Mouse (Mus musculus): ENCODE data around the gene Tmem230. TPM values are rescaled to one million over a fixed set of nuclear protein-coding genes. Genes with fewer than 3 reads are reported as not detected.

Gene Tmem230
- total and polyA plus RNA-seq, 2 experiments from 2014 or later, result 37.1 to 46.1 TPM

- H3K27ac ChIP-seq (ENCODE audit: low read depth), result no peak overlapping the region
- H3K27me3 ChIP-seq (ENCODE audit: control insufficient read depth, insufficient read depth, low read length), result no peaks in the 10 kb centered on the region
- ATAC-seq (ENCODE audit: insufficient read depth, low read depth) (no peak), DNase-seq (ENCODE audit: low spot score) (no peak)
- no peak overlapping the region for H3K4me2 ChIP-seq (ENCODE audit: low read depth, low read length)
- WGBS, result 68% methylated on average over 3 of the region's 3 CpGs
- no peaks in the 10 kb centered on the region for H3K9me3 ChIP-seq (replicated peaks; ENCODE audit: control insufficient read depth, low read length)
- no peaks in the 10 kb centered on the region for H3K36me3 ChIP-seq (replicated peaks; ENCODE audit: control insufficient read depth, insufficient read depth, low read length)
- H3K4me1 ChIP-seq (ENCODE audit: control insufficient read depth, insufficient read depth), result no peaks in the 10 kb centered on the region
- TF ChIP-seq EP300 (IDR thresholded peaks at IDR 0.05; ENCODE audit: low read depth), result no peak
- TF ChIP-seq CTCF (IDR thresholded peaks at IDR 0.05; ENCODE audit: low read depth), result no peak
- no peak overlapping the region for H3K9ac ChIP-seq (replicated peaks; ENCODE audit: low read depth, low read length)
- H3K4me3 ChIP-seq (ENCODE audit: low read depth, low read length), result no peak overlapping the region
These were observed 44.4 kb downstream of the Tmem230 start for GRCm38 (mm10) chr2:132203186-132203585.

DNA sequence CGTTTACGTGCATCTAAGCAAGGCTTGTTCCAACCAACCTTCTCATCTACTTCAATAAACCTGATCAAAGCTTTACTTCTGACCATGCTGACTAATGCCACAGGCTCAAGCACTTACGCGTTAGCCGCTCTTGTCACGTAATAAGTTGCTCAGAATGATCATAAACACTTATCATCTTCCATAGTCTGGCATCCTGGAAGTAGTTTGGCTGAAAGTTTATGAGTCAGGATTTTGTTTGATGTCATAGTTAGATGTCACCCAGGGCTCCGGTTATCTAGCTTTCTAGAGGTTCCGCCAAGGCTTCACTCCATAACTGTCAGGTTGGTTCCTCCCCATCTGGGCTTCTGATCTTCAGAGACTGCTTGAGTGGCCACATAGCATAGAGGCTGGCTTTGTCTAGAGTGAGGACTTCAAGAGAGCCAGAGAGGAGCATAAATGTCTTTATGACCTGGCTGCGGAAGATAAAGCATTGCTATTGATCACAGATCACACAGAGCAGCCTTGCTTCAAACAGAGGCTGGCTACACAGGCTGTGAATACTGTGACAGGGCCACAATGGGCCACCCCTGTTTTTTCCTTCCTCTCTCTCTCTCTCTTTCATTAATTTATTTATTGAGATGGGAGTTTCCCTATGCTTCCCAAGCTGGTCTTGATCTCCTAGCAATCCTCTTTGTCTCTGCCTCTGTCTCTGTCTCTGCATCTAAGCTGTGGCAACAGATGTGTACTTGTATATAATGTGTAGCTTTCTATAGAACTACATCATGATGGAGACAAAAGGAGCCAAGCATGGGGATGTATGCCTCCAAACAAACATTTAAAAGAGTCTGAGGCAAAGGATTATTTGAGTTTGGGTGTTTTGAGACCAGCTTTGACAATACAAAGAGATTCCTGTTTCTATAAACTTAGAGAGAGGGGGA lies 49.3 kb downstream of the Tmem230 start:
- H3K9me3 ChIP-seq (replicated peaks; ENCODE audit: control insufficient read depth, low read length), result no peaks in the 10 kb centered on the region
- H3K9ac ChIP-seq (replicated peaks; ENCODE audit: low read depth, low read length), result no peak overlapping the region
- TF ChIP-seq EP300 (IDR thresholded peaks at IDR 0.05; ENCODE audit: low read depth) (no peak), CTCF (IDR thresholded peaks at IDR 0.05; ENCODE audit: low read depth) (no peak)
- no peak overlapping the region for H3K4me2 ChIP-seq (ENCODE audit: low read depth, low read length)
- no peaks in the 10 kb centered on the region for H3K36me3 ChIP-seq (replicated peaks; ENCODE audit: control insufficient read depth, insufficient read depth, low read length)
- 85% methylated on average over 9 of the region's 9 CpGs for WGBS
- no peaks in the 10 kb centered on the region for H3K4me1 ChIP-seq (ENCODE audit: control insufficient read depth, insufficient read depth)
- no peak overlapping the region for H3K4me3 ChIP-seq (ENCODE audit: low read depth, low read length)
- H3K27ac ChIP-seq (ENCODE audit: low read depth), result no peak overlapping the region
- no peaks in the 10 kb centered on the region for H3K27me3 ChIP-seq (ENCODE audit: control insufficient read depth, insufficient read depth, low read length)
- ATAC-seq (ENCODE audit: insufficient read depth, low read depth) (no peak), DNase-seq (ENCODE audit: low spot score) (no peak)

- H3K9me3 ChIP-seq (replicated peaks; ENCODE audit: control insufficient read depth, low read length), result no peaks in the 10 kb centered on the region
- ATAC-seq (ENCODE audit: insufficient read depth, low read depth) (no peak), DNase-seq (ENCODE audit: low spot score) (no peak)
- H3K4me1 ChIP-seq (ENCODE audit: control insufficient read depth, insufficient read depth), result no peaks in the 10 kb centered on the region
- H3K27ac ChIP-seq (ENCODE audit: low read depth), result no peak overlapping the region
- H3K4me2 ChIP-seq (ENCODE audit: low read depth, low read length), result no peak overlapping the region
- TF ChIP-seq CTCF (IDR thresholded peaks at IDR 0.05; ENCODE audit: low read depth) (no peak), EP300 (IDR thresholded peaks at IDR 0.05; ENCODE audit: low read depth) (no peak)
- H3K9ac ChIP-seq (replicated peaks; ENCODE audit: low read depth, low read length), result no peak overlapping the region
- 78% methylated on average over 2 of the region's 2 CpGs for WGBS
- no peaks in the 10 kb centered on the region for H3K27me3 ChIP-seq (ENCODE audit: control insufficient read depth, insufficient read depth, low read length)
- H3K4me3 ChIP-seq (ENCODE audit: low read depth, low read length), result no peak overlapping the region
- no peaks in the 10 kb centered on the region for H3K36me3 ChIP-seq (replicated peaks; ENCODE audit: control insufficient read depth, insufficient read depth, low read length)
These were observed 52.0 kb downstream of the Tmem230 start for GRCm38 (mm10) chr2:132195602-132196001.

DNA sequence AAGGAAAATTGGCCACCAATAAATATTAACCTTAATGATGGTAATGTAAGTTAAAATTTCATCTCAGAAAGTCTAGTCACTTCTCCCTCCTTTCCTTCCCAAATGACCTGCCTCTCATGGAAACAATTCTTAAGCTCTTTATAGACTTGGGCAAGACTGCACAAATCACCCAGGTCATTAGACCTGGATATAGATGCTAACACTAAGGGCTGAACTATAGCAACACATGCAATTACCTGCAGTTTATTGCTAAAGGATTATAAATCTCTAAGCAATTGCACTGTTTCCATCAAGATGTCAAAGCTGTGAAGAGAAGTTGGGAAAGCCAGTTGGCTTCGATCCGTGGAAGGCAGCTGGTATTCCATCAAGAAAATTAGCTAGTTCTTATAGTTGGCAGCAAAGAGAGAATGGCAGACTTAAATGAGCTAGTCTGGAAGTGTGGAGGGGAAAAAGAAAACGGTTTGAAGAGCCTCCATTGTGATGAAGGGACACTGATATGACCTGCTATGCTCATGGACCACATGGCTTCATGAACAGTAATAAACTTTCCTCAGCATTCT lies 56.9 kb downstream of the Tmem230 start:
- Histone ChIP-seq H3K4me2 (ENCODE audit: low read depth, low read length) (no peak overlapping the region), H3K4me1 (ENCODE audit: control insufficient read depth, insufficient read depth) (no peaks in the 10 kb centered on the region), H3K9ac (replicated peaks; ENCODE audit: low read depth, low read length) (no peak overlapping the region), H3K27ac (ENCODE audit: low read depth) (no peak overlapping the region), H3K36me3 (replicated peaks; ENCODE audit: control insufficient read depth, insufficient read depth, low read length) (no peaks in the 10 kb centered on the region), H3K9me3 (replicated peaks; ENCODE audit: control insufficient read depth, low read length) (no peaks in the 10 kb centered on the region), H3K27me3 (ENCODE audit: control insufficient read depth, insufficient read depth, low read length) (no peaks in the 10 kb centered on the region), H3K4me3 (ENCODE audit: low read depth, low read length) (no peak overlapping the region)
- ATAC-seq (ENCODE audit: insufficient read depth, low read depth) (no peak), DNase-seq (ENCODE audit: low spot score) (no peak)
- 75% methylated on average over 3 of the region's 3 CpGs for WGBS
- no peak for TF ChIP-seq EP300 (IDR thresholded peaks at IDR 0.05; ENCODE audit: low read depth)
- no peak for TF ChIP-seq CTCF (IDR thresholded peaks at IDR 0.05; ENCODE audit: low read depth)

Other genes with a start within 250 kb of the Tmem230 start
- 3.7 and 5.2 TPM in 2 replicates for gene Rassf2, start 217.5 kb downstream of the Tmem230 start, total RNA-seq (2014; rRNA removed; ENCODE audit: low replicate concordance)
- gene Rassf2, start 217.5 kb downstream of the Tmem230 start, polyA plus RNA-seq (2015; fragmentation: Nextera tagmentation; extraction: Ambion mirVana), result 2.6 and 2.7 TPM in 2 replicates
- 13.9 and 19.2 TPM in 2 replicates for gene Slc23a2, start 102.7 kb downstream of the Tmem230 start, total RNA-seq (2014; rRNA removed; ENCODE audit: low replicate concordance)
- 7.8 and 8.6 TPM in 2 replicates for gene Slc23a2, start 102.7 kb downstream of the Tmem230 start, polyA plus RNA-seq (2015; fragmentation: Nextera tagmentation; extraction: Ambion mirVana)
- 142 and 167 TPM in 2 replicates for gene Pcna, start 5.5 kb upstream of the Tmem230 start, total RNA-seq (2014; rRNA removed; ENCODE audit: low replicate concordance)
- gene Pcna, start 5.5 kb upstream of the Tmem230 start, polyA plus RNA-seq (2015; fragmentation: Nextera tagmentation; extraction: Ambion mirVana), result 74.8 and 82.4 TPM in 2 replicates
- gene Cds2, start 15.3 kb upstream of the Tmem230 start, total RNA-seq (2014; rRNA removed; ENCODE audit: low replicate concordance), result 61.5 and 74.0 TPM in 2 replicates
- 22.6 and 26.7 TPM in 2 replicates for gene Cds2, start 15.3 kb upstream of the Tmem230 start, polyA plus RNA-seq (2015; fragmentation: Nextera tagmentation; extraction: Ambion mirVana)
- 0.76 and 5.5 TPM in 2 replicates for gene Prokr2, start 137.6 kb upstream of the Tmem230 start, total RNA-seq (2014; rRNA removed; ENCODE audit: low replicate concordance)
- gene Prokr2, start 137.6 kb upstream of the Tmem230 start, polyA plus RNA-seq (2015; fragmentation: Nextera tagmentation; extraction: Ambion mirVana), result 0.22 and 0.30 TPM in 2 replicates

Data from heart, postnatal 0 days (tissue).